Mouse (Mus musculus): ENCODE results near the gene Arhgdib.

DNA sequence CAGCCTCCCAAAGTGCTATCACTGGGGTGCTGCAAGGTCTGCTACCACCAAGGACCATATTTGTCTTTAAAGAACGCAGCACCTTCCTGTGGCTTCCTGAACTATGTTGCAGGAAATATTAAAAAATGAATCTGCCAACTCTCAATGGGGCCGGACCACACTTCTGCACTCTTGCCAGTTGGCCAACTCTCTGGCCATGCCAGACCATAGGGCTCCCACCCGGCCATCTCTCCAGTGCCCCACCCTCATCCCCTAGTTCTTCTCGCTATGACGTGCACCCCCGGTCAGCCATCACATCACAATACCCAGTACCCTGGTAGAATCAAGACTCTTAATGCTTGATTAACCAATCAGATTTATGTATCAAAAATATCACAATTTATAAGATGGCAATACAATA lies 57.7 kb downstream of the Arhgdib start:
- TF ChIP-seq CTCF (IDR thresholded peaks at IDR 0.05; ENCODE audit: borderline replicate concordance, extremely low read depth, insufficient read depth, insufficient read length) (no peak), POLR2A (IDR thresholded peaks at IDR 0.05; ENCODE audit: borderline replicate concordance, extremely low read depth, insufficient read depth, insufficient read length, poor library complexity, severe bottlenecking) (no peak)
